Mouse (Mus musculus) liver, adult 2 months (tissue): Measurements from ENCODE around the gene Chpf. TPM values are rescaled to one million over a fixed set of nuclear protein-coding genes. Genes with fewer than 3 reads are reported as not detected.

Source experiments
- DNase-seq: peaks from one replicate; pipeline ENCODE4 v3.0.0-alpha.2; 2011; ENCODE audit warnings: low read depth, low spot score; ENCODE audit errors: extremely low read depth
- H3K27ac ChIP-seq: fragments of 200-500 bp; replicated peaks from 2 replicates; pipeline ENCODE4 v1.5.1; 2012; ENCODE audit warnings: low read depth, mild to moderate bottlenecking, control low read depth, inconsistent platforms, low read length; ENCODE audit not compliant: insufficient read depth
- H3K27me3 ChIP-seq: fragments of 200-500 bp; 2 replicates; pipeline ENCODE4 v1.6.1; 2012; ENCODE audit warnings: mild to moderate bottlenecking, moderate library complexity, low read length, inconsistent platforms; ENCODE audit not compliant: control insufficient read depth, insufficient read depth
- H3K36me3 ChIP-seq: fragments of 200-500 bp; 2 replicates; pipeline ENCODE4 v1.6.1; 2012; ENCODE audit warnings: low read length, inconsistent platforms; ENCODE audit not compliant: control insufficient read depth, insufficient read depth
- H3K4me1 ChIP-seq: fragments of 200-500 bp; 2 replicates; pipeline ENCODE4 v1.6.1; 2011; ENCODE audit warnings: low read length; ENCODE audit not compliant: control insufficient read depth, insufficient read depth
- H3K4me3 ChIP-seq: fragments of 200-500 bp; 2 replicates; pipeline ENCODE4 v1.5.1; 2011; ENCODE audit warnings: low read depth, mild to moderate bottlenecking, control low read depth, low read length, moderate library complexity; ENCODE audit not compliant: insufficient read depth
- H3K79me2 ChIP-seq: fragments of 200-500 bp; 2 replicates; pipeline ENCODE4 v1.6.1; 2012; ENCODE audit warnings: inconsistent platforms, mild to moderate bottlenecking, low read length, moderate library complexity; ENCODE audit not compliant: control insufficient read depth, insufficient read depth
- H3K9ac ChIP-seq: fragments of 200-500 bp; 2 replicates; pipeline ENCODE4 v1.6.1; 2012; ENCODE audit warnings: low read depth, mild to moderate bottlenecking, control low read depth, inconsistent platforms, low read length
- CTCF ChIP-seq: fragments of 200-500 bp; IDR thresholded peaks from 2 replicates; pipeline ENCODE4 v1.5.1; 2011; ENCODE audit warnings: low read depth, low read length, control low read depth
- POLR2A ChIP-seq: fragments of 200-500 bp; IDR thresholded peaks from 2 replicates; pipeline ENCODE4 v1.6.1; 2011; ENCODE audit warnings: low read length, control low read depth; ENCODE audit not compliant: insufficient read depth; ENCODE audit errors: extremely low read depth
- WGBS: fragments of 180-500 bp; shearing (Covaris S2); methylation state at CpG from one replicate; pipeline ENCODE4 v1.1.7; 2018; 5-methylcytosine and 5-hydroxymethylcytosine counted together
- polyA plus RNA-seq: library from polyadenylated mRNA; depleted of rRNA; stranded (reverse); fragments of >200 nt; gene quantifications from 2 replicates; pipeline ENCODE4 v1.2.3, GENCODE M21; 2012
- total RNA-seq: library from RNA; depleted of rRNA; stranded (reverse); fragments of >200 nt; gene quantifications from 2 replicates; pipeline ENCODE4 v1.2.3, GENCODE M21; 2014

Chpf gene
- total and polyA plus RNA-seq, 2 experiments = 1.4 to 3.4 TPM

- Histone ChIP-seq H3K36me3 (no peaks in the 10 kb centered on the region), H3K4me3 (peak within 1 kb of the TSS; percentile 74), H3K9ac (peak within 1 kb of the TSS; percentile 78), H3K27me3 (peaks cover 30% of the 10 kb centered on the region), H3K79me2 (no peaks in the 10 kb centered on the region), H3K27ac (no peak within 1 kb of the TSS), H3K4me1 (no peaks in the 10 kb centered on the region)
- TF ChIP-seq POLR2A (no peak), CTCF (no peak)
- 67% methylated on average over 10 of the region's 10 CpGs for WGBS
- DNase-seq = no peak
Observed at GRCm38 (mm10) chr1:75507006-75507405, 27.9 kb upstream of the Chpf start, which contains the start of gene Inha. TSS of gene Inha (plus strand) at chr1:75507077.

- Histone ChIP-seq H3K4me3 (peak within 1 kb of the TSS; percentile 74), H3K36me3 (no peaks in the 10 kb centered on the region), H3K27ac (no peak within 1 kb of the TSS), H3K9ac (peak within 1 kb of the TSS; percentile 78), H3K4me1 (no peaks in the 10 kb centered on the region), H3K27me3 (peaks cover 30% of the 10 kb centered on the region), H3K79me2 (no peaks in the 10 kb centered on the region)
- 4% methylated on average over 65 of the region's 65 CpGs for WGBS
- no peak for TF ChIP-seq POLR2A
- TF ChIP-seq CTCF = no peak
- no peak for DNase-seq
Observed at GRCm38 (mm10) chr1:75505956-75506831, 27.1 kb upstream of the Chpf start, which contains the start of gene Obsl1. TSS of gene Obsl1 (minus strand) at chr1:75506452.

DNA sequence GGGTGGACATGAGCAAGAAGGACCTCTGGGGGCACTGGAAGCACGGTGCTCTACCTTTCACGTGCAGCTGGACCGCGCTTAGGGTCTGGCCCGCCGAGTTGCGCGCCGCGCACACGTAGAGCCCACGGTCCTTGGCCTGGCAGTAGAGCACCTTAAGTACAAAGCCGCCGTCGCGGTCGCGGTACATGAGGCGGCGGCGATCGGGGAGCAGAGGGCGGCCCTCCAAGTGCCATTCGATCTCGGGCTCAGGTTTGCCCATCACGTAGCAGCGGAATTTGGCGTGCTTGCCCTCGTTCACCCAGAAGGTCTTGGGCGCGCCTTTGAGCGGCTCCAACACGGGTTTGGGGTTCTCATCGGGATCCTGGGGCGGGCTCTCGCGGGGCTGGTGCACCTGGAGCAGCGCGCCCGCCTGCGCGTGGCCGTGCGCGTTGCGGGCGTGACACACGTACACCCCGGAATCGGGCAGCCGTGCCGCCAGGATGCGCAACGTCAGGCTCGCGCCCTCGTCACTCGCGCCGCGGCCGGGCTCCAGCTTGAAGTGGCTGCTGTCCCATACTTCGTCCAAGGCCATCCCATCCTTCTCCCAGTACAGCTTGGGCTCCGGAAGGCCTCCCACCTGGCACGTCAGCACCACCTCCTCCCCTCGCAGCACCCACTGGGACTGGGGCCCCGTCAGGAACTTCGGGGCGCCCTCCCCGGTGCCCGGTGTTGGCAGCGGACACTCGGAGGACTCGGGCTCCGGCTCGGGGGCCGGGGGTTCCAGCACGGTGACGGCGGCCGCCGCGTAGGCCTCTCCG is 26.2 kb upstream of the Chpf start:
- no peak for DNase-seq
- H3K79me2 ChIP-seq = no peaks in the 10 kb centered on the region
- no peaks in the 10 kb centered on the region for H3K36me3 ChIP-seq
- peak overlapping the region; percentile 74 for H3K4me3 ChIP-seq
- H3K27ac ChIP-seq = no peak overlapping the region
- peaks cover 30% of the 10 kb centered on the region for H3K27me3 ChIP-seq
- TF ChIP-seq POLR2A (no peak), CTCF (no peak)
- peak overlapping the region; percentile 78 for H3K9ac ChIP-seq
- H3K4me1 ChIP-seq = no peaks in the 10 kb centered on the region
- 3% methylated on average over 84 of the region's 84 CpGs for WGBS

GRCm38 (mm10) chr1:75504256-75505045 is 25.3 kb upstream of the Chpf start:
- Histone ChIP-seq H3K4me3 (no peak overlapping the region), H3K9ac (no peak overlapping the region), H3K36me3 (no peaks in the 10 kb centered on the region), H3K4me1 (no peaks in the 10 kb centered on the region), H3K27me3 (peaks cover 28% of the 10 kb centered on the region), H3K27ac (no peak overlapping the region), H3K79me2 (no peaks in the 10 kb centered on the region)
- 73% methylated on average over 9 of the region's 9 CpGs for WGBS
- TF ChIP-seq POLR2A = no peak
- no peak for TF ChIP-seq CTCF
- DNase-seq = no peak

DNA sequence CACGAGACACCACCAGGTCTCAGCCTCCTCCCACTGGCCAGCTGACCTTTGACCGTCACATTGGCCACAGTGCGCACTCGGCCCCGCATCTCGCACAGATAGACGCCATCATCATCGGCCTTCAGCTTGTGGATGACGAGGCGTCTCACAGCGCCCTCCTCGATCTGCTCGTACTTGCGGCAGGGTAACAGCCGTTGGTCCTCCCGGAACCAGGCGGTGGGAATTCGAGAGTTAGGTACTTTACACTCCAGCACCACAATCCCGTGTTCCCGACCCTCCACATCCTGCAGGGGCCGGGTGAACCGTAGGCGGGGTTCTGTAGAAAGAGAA is 24.5 kb upstream of the Chpf start:
- Histone ChIP-seq H3K9ac (no peak overlapping the region), H3K79me2 (no peaks in the 10 kb centered on the region), H3K27ac (no peak overlapping the region), H3K4me1 (no peaks in the 10 kb centered on the region), H3K4me3 (no peak overlapping the region), H3K27me3 (peaks cover 25% of the 10 kb centered on the region), H3K36me3 (no peaks in the 10 kb centered on the region)
- 73% methylated on average over 23 of the region's 23 CpGs for WGBS
- no peak for TF ChIP-seq POLR2A
- TF ChIP-seq CTCF = no peak
- no peak for DNase-seq
